ENCODE assay signal across 10 mouse cellular contexts in the genomic region with DNA sequence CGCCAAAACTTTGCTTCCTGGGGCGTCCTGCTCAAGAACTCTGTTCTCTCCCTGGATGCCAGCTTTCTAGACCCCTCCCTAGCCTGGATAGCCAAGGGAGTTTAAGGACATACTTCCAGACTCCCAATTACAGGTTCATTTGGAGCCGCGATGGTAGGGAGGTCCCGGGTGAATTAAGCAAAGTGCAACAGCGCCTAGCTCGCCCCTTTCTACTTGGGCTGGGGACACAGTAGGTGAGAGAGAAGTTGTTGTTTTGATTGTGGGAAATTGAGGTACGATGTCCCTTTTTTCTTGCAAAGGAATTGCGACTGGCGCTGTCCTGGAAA. TPM values are rescaled to one million over a fixed set of nuclear protein-coding genes. Genes with fewer than 3 reads are reported as not detected.
A peak's percentile ranks its signal among the peaks of the same experiment; 100 is the strongest.
DNase-seq lines count a peak whose midpoint lies in the region; ATAC-seq and TF ChIP-seq lines count a peak whose summit lies in the region.
"Had no signal": no experiment of that assay in that cellular context is flagged by ENCODE, and none has a peak within 500 bp of the region (broad histone marks: within the 10 kb centered on the region; RNA-seq: fewer than 3 reads in every experiment).

No protein-coding gene starts in this region.

- peak overlapping the region; percentile 7 for H3ac ChIP-seq in myocyte (ENCODE audit: control insufficient read depth, insufficient read length)

- H3K4me1 ChIP-seq in embryonic fibroblast, embryonic 13.5 days (ENCODE audit: control insufficient read depth, insufficient read depth, low read length), result no peaks in the 10 kb centered on the region
- peaks cover 3% of the 10 kb centered on the region; the same call in 1 of the 2 replicates for H3K4me1 ChIP-seq in intestine, embryonic 14.5 days (replicated peaks; ENCODE audit: control insufficient read depth, insufficient read depth, low read length)

- TF ChIP-seq POLR2A in embryonic fibroblast, embryonic 13.5 days (IDR thresholded peaks at IDR 0.05; ENCODE audit: low read depth, low read length), result no peak
- no peak for TF ChIP-seq POLR2A in myocyte (IDR thresholded peaks at IDR 0.05; ENCODE audit: insufficient read length, low read depth)

- 0 out of 2 replicates have a peak, but pooled peaks cover 7% of the 10 kb centered on the region for H3K27me3 ChIP-seq in intestine, embryonic 14.5 days (replicated peaks; ENCODE audit: control insufficient read depth, insufficient read depth, low read length)
- H3K27me3 ChIP-seq in myocyte (ENCODE audit: control insufficient read depth, insufficient read depth, insufficient read length), result no peaks in the 10 kb centered on the region
- H3K27me3 ChIP-seq: Patski had no signal

- no peaks in the 10 kb centered on the region for H3K36me3 ChIP-seq in intestine, embryonic 14.5 days (ENCODE audit: control insufficient read depth, insufficient read depth, low read length)
- no peaks in the 10 kb centered on the region for H3K36me3 ChIP-seq in myocyte (ENCODE audit: control insufficient read depth, insufficient read depth)

- peak overlapping the region; percentile 95 for H3K4me2 ChIP-seq in intestine, embryonic 14.5 days (ENCODE audit: low read length)
- H3K4me2 ChIP-seq in myocyte (ENCODE audit: low read depth), result peak overlapping the region; percentile 89

- peaks cover 3% of the 10 kb centered on the region for H3K79me2 ChIP-seq in myocyte (ENCODE audit: control insufficient read depth, insufficient read depth)

- DNase-seq in kidney, postnatal 4 days, result peak; percentile 41 to 49
- DNase-seq in kidney, adult 9 months, result no peak
- no peak for DNase-seq in intestine, embryonic 14.5 days (ENCODE audit: low spot score)
- DNase-seq in frontal cortex, postnatal 14 days (ENCODE audit: low spot score in 2 of 2), result no peak
- DNase-seq in cerebellum, postnatal 14 days, result no peak
- DNase-seq in thymus, postnatal 14 days, result no peak

- TF ChIP-seq CTCF in embryonic fibroblast, embryonic 13.5 days (IDR thresholded peaks at IDR 0.05; ENCODE audit: borderline replicate concordance, insufficient read depth, low read length), result no peak

- no peaks in the 10 kb centered on the region for H3K9me3 ChIP-seq in intestine, embryonic 14.5 days (ENCODE audit: control insufficient read depth, low read length)

- ATAC-seq in intestine, embryonic 14.5 days (replicated peaks; ENCODE audit: low FRiP score, low TSS enrichment, low read depth), result peak; percentile 21; the same call in 1 of the 2 replicates

- no peak overlapping the region for H3K27ac ChIP-seq in embryonic fibroblast, embryonic 13.5 days (ENCODE audit: insufficient read depth, low read length)
- no peak overlapping the region for H3K27ac ChIP-seq in intestine, embryonic 14.5 days (ENCODE audit: low read depth)
- H3K27ac ChIP-seq: macrophage had no signal

- H3K9ac ChIP-seq in intestine, embryonic 14.5 days (ENCODE audit: low read length), result peak overlapping the region; percentile 48

- 0% methylated on average over 10 of the region's 10 CpGs for WGBS in intestine, embryonic 14.5 days

- H3K4me3 ChIP-seq in embryonic fibroblast, embryonic 13.5 days (ENCODE audit: insufficient read depth, low read length), result peak overlapping the region; percentile 55
- peak overlapping the region; percentile 63 for H3K4me3 ChIP-seq in intestine, embryonic 14.5 days (ENCODE audit: low read depth, low read length)
- peak overlapping the region; percentile 68 for H3K4me3 ChIP-seq in myocyte

TF ChIP-seq in myocyte, 11 proteins besides CTCF, POLR2A, EP300 and RAD21:
- TF ChIP-seq USF1 (IDR thresholded peaks at IDR 0.05; ENCODE audit: low read depth) (no peak), TCF3 (IDR thresholded peaks at IDR 0.05; ENCODE audit: insufficient read length, low read depth) (no peak), TCF12 (IDR thresholded peaks at IDR 0.05; ENCODE audit: insufficient read depth, poor library complexity, severe bottlenecking) (no peak), CEBPB (IDR thresholded peaks at IDR 0.05; ENCODE audit: insufficient read depth, poor library complexity, severe bottlenecking) (no peak), MAX (IDR thresholded peaks at IDR 0.05; ENCODE audit: low read depth) (no peak), SRF (IDR thresholded peaks at IDR 0.05; ENCODE audit: control insufficient read depth, insufficient read length, low read depth) (no peak), MYOD1 (IDR thresholded peaks at IDR 0.05; ENCODE audit: control insufficient read depth in 1 of 3, insufficient read length in 2 of 3, low read depth in 2 of 3) (no peak), POLR2AphosphoS2 (IDR thresholded peaks at IDR 0.05; ENCODE audit: insufficient read length, low read depth) (no peak), E2F4 (IDR thresholded peaks at IDR 0.05; ENCODE audit: insufficient read depth) (no peak), MYOG (IDR thresholded peaks at IDR 0.05; ENCODE audit: control insufficient read depth in 1 of 3, insufficient read depth in 1 of 3, insufficient read length in 2 of 3, low read depth in 2 of 3) (no peak)
TF ChIP-seq in myocyte: peak in this region for 0.

RNA-seq across cellular contexts. Expression of gene Sema3d, which starts 0.7 kb away (rescaled TPM):
- 3.5 and 5.3 TPM in 2 replicates for polyA plus RNA-seq in embryonic fibroblast, embryonic 13.5 days (2011; ENCODE audit: insufficient read length, low read depth, missing spikeins)
- polyA plus RNA-seq in intestine, embryonic 14.5 days (2014; fragmentation: Nextera tagmentation; extraction: Ambion mirVana), result 12.4 and 14.8 TPM in 2 replicates
- polyA plus RNA-seq in myocyte (2012; fragmentation: generic; extraction: Trizol), result 10.2 TPM
- polyA plus RNA-seq: macrophage had no signal

Comparison
In these comparisons a context has a peak if more than half of its experiments do, and no peak if none do; other contexts are left out.
1. DNase-seq: peak in kidney, postnatal 4 days (2 of 2); none in kidney, adult 9 months (single experiment), intestine, embryonic 14.5 days (single experiment), frontal cortex, postnatal 14 days (0 of 2), cerebellum, postnatal 14 days (0 of 2) and thymus, postnatal 14 days (single experiment).
2. Peak in every context shown above with its lines, with median percentiles within 50 percentile points of each other: H3K4me3 ChIP-seq.